Mouse (Mus musculus): ENCODE measurements around the gene Crat.

Gene Crat

DNA sequence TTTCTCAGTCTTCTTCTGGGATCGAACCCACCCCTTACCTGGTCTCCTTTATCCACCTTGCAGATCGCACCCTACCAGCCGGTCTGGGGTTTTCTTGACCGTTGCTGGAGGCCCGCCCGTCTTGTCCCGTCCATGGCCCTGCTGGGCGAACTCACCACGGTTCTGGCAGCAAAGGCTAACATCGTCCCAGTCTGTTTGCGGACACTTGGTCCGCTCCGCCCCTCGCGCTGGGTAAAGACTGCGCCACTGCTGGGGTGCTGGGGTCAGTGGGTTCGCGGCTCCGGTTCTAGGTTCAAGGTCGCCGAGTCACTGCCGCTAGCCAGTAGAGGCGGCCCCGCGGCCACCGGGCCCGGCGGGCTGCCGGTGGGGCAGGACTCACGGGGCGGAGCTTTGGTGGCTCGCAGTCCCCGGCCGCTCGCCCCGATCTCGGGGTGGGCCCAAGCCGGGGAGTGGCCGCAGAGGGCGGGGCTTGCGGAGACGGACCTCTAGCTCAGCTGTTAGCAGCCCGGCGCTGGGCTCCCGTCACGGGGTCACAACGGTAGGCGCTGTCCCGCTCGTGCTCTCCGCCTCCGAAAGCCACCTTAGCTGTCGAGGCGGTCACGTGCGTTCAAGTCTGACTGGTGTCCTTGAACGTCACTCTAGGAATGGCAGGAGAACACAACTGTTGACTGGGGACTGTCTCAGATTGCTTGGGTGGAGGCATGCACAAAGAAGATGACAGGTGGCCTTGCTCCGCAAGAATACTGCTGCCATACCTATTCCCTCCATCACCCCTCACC lies at the start of gene Crat:
TSS of gene Crat (minus strand) at position 657 of the 779 bp plus-strand sequence.
- DNase-seq: peak; percentile 75 to 79

DNA sequence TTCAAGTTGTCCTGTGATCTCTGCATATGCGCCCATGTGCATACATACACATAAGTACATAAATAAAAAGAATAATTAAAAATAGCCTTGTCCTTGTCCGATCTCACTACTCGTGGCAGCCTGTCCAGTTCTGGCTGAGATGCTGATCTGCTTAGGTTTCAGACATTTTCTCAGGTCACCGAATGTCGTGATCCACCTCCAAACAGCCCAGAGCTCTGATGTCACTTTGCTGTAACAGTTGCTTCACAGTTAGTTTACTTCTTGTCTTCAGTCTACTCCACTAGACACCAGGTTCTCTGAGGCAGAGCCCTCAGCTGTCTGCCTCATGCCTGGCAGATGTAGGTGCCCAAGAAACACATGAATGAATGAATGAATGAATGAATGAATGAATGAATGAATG lies 48.8 kb upstream of the Crat start:
- no peak for DNase-seq

DNA sequence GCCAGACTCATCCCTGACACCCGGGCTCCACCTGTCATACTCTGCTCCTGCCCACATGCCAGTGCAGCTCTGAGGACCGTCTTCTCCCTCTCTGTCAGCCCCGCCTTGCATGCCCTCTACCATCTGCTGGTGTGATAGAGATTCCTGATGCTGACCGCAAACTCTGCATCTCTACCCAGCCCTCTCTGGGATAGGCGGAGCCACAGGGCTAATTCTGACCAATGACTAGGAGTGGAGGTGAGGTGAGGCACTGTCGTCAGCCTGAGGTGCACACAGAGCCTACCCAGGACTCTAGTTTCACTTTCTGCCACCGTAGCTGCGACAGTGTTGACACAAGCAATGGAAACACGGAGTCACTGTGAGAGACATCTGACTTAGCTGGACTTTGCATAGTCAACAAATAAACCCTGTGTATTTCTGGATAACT lies 48.3 kb upstream of the Crat start:
- DNase-seq: peak; percentile 60 to 73

DNA sequence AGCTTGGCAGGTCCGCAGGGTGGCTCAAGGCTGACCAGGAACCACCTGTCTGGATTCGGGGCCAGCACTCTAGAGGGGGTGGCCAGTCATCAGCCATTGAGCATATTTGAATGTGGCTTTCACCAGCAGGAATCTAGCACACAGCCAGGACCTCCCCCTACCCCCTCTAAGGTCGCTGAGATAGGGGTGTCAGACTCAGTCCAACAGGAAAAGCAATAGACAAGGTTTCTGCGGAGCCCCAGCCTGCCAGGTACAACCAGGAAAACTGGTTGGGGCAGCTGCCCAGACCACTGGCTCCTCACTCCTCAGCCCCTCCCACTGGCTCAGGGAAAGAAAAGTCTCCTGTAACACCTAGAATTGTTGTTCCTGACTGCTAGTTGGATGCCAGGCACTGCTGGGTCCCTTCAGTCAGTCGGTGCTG lies 47.7 kb upstream of the Crat start:
- DNase-seq: peak in 1 of 2 experiments; percentile 23

DNA sequence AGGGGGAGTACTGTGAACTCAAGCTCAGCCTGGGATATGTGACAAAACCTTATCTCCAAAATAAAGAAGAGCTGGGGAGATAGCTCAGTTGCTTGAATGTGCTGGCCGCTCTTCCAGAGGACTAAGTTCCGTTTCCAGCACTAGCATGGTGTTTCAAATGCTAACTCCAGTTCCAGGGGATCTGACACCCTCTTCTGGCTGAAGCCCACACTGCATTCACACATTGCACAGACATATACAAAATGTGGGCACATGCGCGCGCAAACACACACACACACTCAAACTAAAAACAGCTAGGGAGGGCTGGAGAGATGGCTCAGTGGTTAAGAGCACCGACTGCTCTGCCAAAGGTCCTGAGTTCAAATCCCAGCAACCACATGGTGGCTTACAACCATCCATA lies 43.6 kb upstream of the Crat start:
- DNase-seq: no peak

DNA sequence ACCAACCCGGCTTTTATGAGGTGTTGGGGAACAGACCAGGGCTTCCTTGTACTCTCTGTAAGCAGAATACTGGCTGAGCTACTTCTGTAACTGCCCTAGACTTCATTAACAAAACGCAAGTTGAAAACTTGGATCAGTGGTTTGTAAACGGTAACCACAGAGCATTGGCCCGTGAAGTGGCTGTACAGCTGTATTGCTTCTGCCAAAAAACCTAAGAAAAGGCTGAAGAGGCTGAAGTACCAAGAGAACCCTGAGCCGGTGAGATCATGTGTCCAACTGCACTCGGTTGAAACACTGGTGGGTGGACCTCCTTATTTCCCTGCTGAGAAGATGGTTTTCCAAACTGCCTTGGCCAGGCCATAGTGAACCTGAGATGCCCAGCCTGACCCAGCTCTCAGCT lies 42.7 kb upstream of the Crat start:
- DNase-seq: no peak

DNA sequence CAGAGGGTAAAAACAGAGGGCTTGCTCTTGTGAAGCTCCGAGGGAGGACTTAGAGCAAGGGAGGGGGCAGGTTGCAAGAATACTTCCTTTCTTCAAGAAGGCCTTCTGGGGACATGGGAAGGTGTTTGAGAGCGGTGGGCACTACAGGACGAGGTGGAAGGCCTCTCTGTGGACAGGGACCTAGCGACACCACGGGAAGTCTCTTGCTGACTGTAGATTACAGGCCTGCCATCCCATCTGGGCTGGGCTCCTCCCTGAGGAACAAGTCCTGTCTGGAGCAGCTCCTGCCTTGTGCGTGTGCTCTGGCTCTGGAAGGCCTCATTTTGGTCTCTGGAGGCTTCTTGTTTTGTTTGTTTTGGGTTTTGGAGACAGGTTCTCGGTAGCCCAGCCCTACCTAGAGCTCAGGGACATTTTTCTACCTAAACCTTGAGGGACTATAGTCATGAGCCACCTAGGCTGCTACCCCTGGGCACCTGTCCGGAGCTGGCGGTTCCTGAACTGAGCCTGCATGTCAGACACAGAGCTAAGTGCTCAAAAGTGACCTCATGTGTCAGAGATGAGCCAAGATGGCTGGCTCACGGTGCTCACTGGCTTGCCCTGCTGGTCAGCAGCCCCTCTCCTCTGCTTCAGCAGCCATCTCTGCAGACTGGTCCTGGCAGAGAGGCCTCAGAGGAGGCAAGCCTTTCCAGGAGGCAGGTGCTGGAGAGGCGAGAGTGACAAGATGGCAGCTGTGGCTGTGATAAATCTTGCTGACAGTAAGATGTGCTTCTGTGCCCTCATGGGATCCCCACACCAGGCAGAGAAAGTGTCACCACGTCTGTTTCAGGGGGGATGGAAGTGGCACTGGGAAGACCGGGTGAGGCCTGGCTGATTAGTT lies 40.7 kb upstream of the Crat start:
- no peak for DNase-seq

DNA sequence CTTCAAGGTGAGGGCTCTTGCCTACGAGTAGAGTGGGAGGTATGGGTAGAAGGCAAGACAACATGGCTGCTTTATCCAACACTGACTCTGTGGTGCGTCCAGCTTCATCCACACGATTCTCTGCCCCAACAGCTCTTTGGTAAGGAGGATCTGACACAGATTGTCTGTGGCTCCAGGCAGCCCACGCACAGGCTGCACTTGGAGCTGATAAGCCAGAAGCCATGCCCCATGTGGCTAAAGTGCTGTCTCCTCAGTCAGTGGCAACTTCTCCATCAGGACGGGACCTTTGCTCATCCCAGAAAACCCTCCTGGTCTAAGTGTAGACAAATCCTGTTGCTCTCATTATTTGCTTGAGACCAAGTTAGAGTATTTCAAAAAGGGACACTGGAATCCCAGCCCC lies 39.0 kb upstream of the Crat start:
- DNase-seq: no peak

DNA sequence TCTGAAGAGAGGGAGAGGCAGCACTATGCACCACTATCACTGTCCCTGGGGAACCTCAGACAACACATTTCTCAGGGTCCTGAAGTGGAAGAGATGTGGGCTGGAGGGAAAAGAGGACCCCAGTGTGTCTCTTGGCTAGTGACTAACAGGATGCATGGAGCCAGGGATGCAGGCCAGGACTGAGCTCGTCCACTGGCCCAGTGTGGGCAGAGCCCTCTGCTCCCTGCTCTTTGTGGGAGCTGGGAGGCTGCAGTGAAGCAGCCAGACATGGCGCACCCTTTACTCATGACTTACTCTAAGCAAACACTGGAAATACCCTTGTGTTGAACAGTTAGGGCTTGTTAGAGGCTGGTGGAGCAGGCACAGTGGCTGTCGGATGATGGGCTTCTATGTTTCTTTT lies 38.0 kb upstream of the Crat start:
- no peak for DNase-seq

DNA sequence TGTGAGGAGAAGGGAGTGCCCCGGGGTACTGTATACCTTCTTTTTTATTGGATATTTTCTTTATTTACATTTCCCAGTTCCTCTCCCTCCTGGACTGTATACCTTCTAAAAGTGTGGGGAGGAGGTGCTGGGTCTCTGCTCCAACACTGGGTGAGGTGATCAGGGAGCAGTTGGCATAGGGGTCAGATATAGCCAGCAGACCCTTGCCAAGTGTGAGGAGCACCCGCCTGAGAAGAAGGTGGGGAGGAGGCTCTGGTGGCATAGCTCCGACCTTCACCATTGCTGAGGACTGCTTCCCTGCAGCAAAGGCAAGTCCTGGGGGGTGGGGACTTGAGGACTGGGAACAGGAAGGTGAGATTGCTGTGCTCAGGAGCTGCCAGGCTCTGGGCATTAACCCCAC lies 35.9 kb upstream of the Crat start:
- no peak for DNase-seq

DNA sequence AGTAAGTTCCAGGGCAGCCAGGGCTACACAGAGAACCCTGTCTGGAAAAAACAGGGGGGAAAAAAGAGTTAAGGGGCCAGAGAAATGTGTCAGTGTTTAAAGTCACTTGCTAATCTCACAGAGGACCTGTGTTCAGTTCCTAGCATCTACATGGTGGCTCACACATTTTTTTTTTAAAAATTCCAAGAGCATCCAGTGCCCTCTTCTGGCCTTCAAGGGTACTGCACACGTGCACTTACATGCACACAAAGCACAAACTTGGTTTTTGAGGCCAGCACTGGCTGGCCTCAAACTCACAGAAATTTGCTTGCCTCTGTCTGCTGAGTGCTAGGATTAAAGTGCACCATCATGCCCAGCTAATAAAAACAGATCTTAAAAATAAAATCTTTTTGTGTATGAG lies 34.9 kb upstream of the Crat start:
- no peak for DNase-seq

DNA sequence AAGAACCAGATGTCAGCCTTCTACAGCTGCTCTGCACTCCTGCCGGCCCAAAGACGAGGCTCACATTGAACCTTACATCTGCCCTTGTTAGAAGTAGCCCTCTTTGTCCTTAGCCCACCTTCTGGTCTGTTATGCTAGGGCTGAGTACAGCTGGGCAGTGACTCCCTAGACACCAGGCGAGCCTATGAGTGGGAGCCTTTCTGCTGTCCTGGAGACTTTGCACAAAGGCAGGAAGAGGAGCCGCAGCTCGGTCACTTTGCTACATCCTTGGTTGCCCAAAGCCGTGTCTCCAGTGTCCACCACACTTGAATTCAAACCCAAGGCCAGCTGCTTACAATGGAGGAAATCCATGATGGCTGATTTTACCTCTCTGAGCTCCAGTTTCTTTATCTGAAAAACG lies 32.8 kb upstream of the Crat start:
- DNase-seq: no peak

DNA sequence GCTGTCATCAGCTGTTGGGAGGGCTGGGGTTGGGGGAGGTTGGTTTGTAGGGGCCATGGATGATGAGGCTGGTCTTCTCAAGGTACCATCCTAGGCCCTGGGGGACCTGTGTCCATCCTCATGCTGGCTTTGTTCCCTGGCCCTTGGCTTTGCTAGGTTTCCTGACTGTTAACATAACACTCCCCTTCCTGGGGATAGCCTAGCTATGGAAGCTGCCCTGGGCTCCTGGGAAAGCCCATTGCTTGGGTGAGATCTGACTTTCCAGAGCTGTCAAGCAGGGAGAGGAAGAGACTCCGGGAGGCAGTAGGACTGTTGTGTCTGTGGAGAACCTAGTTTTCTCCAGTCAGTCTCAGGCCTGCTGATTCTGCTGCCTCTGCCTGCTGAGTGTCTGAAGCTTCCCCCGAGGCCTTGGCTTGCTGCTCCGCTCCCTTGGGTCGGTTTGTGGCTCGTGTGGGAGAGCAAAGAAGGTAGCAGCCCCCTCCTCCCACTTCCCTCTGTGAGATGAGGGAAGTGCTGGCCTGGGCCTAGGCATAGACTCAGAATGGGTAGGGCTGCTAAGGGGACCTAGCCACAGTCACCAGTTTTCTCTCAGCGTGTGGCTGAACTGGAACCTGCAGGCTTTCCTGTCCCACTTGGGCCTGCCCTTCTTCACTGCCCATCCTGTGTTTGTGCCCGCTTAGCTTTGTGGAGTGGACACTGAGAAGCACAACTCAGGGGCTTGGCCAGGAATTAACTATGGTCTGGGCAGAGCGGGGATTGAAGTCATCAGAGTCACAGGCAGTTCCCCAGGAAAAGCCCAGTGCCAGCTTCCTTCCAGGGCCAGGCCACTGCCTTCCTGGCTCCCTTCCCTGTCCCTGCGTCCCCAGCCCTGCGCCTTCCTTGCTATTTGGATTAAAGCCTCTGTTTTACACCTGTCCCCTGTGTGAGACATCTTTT lies 31.5 kb upstream of the Crat start:
- no peak for DNase-seq

DNA sequence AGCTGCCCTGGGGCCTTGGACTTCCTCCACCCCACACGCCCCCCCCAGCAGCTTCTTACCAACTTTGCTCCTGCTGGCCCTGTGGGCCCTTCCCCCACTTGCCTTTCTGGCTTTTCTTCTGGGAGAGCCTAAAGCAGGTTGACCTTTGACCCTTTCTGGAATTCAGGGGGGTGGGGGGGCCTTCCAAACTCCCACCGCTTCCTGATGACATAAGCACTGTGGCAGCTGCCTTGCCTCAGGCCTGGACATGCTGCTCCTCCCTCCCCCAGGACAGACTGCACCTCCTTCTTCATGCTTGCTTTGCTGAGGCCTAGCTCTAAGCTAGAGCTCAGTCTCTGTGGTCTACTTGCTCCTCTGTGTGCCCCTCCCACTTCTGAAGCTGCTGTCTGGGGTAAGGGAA lies 29.7 kb upstream of the Crat start:
- no peak for DNase-seq

DNA sequence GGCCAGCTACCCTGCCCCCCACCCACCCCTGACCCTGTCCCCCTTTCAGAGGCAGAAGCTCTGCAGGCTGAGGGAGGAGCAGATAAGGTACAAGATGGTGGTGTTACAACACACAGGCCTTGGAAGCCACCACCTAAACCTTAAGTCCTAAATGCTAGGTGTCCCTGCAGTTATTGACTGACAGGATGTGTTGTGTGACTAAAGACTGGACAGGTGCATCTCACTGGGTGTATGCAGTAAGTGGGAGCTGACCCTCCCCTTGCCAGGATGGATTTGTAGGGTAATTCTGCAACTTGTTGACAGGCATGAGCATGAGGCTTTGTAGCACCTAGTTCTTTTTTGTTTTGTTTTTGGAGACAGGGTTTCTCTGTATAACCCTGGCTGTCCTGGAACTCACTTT lies 28.8 kb upstream of the Crat start:
- DNase-seq: no peak

DNA sequence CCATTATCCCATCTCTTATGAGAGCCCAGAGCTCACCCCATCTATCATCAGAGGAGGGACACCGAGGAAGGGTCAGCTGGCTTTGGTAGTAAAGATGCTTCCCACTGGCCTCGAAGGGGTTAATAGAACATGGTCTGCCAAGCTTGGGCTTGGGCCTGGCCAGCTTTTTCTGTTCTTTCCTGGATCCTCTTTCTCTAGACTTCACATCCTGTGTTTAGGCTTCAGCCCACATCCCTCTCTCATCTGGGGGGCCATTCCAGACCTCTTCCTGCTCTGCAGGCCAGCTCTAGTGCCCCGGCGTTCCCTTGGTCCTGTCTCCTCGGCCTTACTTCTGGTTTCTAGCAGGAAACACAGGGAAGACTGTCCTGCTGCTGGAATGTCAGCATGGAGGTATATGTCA lies 28.4 kb upstream of the Crat start:
- DNase-seq: no peak

DNA sequence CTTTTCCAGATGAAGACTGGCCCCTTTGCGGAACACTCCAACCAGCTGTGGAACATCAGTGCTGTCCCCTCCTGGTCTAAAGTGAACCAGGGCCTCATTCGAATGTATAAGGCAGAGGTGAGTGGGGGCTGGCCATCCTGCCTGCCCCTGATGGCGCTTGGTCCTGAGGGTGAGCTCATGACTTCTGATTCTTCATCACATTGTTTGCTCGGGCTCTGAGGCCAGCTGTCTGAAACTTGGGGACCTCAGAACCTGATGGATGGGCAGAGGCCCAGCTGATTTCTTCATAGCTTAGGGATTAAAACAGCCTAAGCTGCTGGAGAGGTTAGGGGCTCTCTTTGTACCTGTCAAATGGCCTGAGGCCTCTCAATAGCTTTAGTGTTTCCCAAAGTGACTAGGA lies 27.7 kb upstream of the Crat start:
- no peak for DNase-seq

DNA sequence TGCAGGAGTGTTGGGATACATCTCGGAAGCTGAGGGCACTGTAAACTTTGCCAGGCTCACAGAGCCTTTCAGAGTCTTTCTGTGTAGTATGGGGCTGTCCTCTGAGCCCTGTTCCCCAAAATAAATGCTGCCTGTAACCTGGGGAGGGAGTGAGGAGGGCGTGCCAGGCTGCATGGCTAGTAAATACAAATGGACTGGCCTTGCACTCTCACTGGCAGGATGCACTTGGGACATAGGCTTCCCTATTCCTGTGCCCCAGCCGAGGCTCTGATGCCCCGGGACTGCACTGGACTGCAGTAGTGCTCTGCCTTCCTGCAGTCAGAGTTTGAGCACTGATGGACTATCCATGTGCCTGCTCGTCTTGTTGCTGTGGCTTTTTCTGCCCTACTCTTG lies 26.9 kb upstream of the Crat start:
- DNase-seq: no peak

DNA sequence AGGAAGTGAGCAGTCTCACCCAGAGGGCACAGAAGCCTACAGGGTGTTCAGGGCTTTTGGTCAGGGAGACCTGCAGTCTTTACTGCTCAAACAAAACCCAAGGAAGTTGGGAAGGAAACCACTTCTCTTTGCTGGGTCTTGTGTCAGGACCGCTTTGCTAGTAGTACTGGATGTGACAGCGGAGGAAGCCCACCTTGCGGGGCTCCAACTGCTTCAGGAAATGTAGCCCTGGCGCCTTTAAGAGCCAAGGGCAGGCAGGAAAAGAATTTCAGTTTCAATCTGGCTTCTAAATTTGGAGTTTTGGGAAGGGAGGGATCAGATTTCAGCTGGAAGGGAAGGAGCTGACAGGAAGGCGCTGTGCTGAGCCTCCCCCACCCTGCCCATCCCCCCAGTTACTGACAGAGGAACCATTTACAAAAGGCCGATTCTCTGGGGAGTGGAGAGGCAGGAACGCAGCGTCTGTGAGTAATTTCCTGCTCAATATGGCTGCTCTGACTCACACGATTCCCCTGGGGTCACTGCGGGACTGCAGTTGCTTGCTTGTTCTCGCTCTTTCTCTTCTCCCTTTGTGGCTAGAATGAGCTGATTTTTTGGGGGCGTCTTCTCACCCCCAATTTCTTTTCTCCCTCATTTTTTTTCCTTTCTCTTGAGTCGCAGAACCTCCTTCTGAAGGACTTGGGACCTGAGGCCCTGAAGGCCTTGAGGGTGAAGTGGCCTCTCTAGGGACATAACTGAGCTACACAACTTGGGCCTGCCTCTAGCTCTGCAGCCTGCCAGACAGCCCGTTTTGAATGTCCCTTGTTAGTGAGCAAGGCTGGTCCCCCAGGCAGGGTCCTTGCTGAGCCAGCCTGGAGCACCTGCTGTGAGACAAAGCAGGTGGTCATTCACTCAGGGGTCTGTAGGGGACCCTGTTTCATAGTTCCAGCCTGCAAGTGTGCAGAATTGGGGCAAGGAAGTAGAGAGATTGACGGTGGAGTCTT lies 26.2 kb upstream of the Crat start:
- peak in 1 of 2 experiments; percentile 51 for DNase-seq

DNA sequence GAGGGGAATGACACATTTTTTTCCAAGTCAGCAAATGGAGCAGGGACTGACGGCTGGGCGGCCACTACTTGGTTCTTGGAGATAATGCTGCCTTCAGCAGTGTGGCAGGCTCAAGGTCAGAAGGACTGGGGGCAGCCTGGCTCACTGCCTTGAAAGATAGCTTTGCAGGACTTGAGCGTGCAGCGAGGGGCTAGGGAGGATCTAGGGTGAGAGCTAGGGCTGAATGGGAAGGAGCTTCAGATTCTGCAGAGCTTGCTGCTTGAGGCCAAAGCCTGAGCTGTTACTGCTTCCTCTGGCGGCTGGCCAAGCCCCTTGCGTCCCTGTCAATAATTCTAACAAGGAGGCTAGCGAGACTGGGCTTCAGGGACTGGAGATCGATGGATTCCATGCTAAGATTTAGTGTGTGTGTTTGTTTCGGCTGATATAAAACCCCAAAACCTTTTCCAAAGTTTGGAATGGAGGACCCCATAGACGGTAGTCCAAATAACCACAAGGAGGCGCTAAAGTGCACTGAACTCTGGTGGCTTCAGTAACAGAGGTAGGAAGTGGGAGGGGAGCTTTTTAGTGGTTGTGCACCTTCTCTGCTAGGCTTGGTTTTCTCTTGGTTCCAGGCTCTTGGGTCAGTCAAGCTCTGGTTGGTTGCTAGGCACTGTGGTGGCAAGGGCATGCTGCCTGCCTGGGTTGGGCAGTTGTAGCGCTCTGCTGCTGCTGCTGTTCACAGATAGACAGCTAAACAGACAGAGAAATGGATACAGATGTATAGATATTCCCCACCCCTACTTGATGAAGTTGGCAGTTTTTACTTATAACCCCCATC lies 25.3 kb upstream of the Crat start:
- peak; percentile 21 to 64 for DNase-seq

DNA sequence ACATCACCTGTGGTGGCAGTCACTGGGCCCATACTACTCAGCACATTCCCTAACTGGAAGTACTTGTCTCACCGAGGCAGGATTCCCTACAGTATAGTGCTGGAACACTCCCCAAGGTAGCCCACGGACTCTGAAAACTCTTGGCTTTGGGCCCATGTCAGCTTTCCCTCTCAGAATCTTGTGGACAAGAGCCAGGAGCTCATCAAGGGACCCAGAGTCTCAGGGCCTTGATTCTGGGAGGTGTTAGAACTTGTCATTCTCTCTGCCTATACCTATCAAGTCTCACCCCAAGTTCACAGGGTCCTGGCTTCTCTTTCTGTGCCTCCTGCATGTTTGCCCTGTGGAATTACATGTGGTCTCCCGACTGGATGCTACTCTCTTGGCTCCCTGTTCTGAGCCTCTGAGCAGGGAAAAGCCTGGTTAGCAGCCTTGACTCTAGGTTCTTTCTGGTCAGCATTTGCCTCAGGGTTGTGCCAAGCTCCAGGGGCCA lies 24.6 kb upstream of the Crat start:
- no peak for DNase-seq

Data from thymus, adult 18-20 months (tissue).